Mouse (Mus musculus) megakaryocyte-erythroid progenitor cell, adult 5-6 weeks (primary cell): ENCODE results near the gene Tbc1d2b. TPM values are rescaled to one million over a fixed set of nuclear protein-coding genes. Genes with fewer than 3 reads are reported as not detected.
A peak's percentile ranks its signal among the peaks of the same experiment; 100 is the strongest.

Source experiments
- ATAC-seq: replicated peaks from 2 replicates; pipeline ENCODE4 v1.8.0; 2016; ENCODE audit warnings: mild to moderate bottlenecking, inconsistent platforms; ENCODE audit not compliant: severe bottlenecking, poor library complexity, low FRiP score, low TSS enrichment
- total RNA-seq, 2 experiments: library from RNA; stranded (forward) in 1 of 2; stranded (reverse) in 1 of 2; fragments of 200-1000, 215-1000 nt in 1 of 2; fragments of >200 nt in 1 of 2; fragmentation: Nextera tagmentation in 1 of 2; gene quantifications; 2 replicates each; pipeline ENCODE4 v1.2.3; 2014 to 2017

Gene Tbc1d2b
- total RNA-seq, 2 experiments from 2014 or later = 31.2 to 66.1 TPM

GRCm38 (mm10) chr9:90266926-90267325 lies 3.7 kb downstream of the Tbc1d2b start:
- ATAC-seq = no peak

DNA sequence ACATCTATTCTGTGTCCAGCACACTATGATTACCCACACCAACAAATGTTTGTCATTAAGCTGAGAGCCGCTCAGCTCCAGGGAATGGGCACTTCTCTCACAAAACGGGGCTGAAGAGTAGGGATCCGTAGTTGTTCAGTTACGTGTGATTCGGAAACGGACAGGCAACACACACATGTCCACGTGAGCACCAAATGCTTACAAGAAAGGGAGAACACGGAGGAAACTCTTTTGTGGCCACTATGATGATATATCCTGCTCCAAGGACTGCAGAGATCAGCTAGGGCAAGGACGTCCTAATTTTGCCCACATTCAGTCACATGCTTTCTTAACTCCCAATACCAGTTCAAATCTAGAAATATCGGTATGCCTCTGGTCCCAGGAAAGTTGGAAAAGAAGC lies 4.5 kb downstream of the Tbc1d2b start:
- no peak for ATAC-seq

- ATAC-seq = no peak
Observed at GRCm38 (mm10) chr9:90265322-90266039, 5.1 kb downstream of the Tbc1d2b start.

- ATAC-seq = no peak
Observed at GRCm38 (mm10) chr9:90263340-90263679, 7.3 kb downstream of the Tbc1d2b start.

DNA sequence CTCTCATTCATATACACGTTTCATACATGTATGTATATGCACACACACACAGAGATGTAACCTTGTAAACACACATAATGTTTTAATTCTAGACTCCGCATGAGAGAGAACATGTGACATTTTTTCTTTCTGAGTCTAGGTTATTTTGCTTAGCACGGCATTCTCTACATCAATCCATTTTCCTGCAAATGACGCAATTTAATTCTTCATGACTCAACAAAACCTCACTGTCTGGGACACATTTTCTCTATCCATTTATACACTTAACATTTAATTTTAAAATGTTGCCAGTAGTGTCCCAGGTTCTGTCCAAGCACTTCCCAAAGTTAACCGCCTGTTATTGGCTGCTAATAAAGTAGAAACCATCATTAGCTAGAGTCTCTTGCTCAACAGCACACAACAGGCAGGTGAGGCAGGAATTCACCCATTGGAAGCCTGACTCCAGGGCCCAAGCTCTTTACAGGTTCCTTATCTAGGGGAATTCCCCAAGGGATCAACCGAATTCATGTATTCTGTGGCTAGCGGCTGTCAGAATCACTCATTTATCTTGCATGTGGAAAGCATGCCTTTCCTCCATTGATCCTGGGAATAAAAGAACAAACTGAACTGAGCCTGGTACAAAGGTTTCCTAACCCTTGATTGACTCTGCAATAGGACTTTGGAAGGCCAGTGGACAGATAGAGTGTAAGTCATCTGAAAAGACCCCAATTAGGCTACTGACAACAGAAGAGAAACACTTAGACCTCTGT lies 7.8 kb downstream of the Tbc1d2b start:
- no peak for ATAC-seq

GRCm38 (mm10) chr9:90262063-90262462 lies 8.5 kb downstream of the Tbc1d2b start:
- no peak for ATAC-seq

GRCm38 (mm10) chr9:90260600-90261375 lies 9.8 kb downstream of the Tbc1d2b start:
- peak; percentile 79 for ATAC-seq

DNA sequence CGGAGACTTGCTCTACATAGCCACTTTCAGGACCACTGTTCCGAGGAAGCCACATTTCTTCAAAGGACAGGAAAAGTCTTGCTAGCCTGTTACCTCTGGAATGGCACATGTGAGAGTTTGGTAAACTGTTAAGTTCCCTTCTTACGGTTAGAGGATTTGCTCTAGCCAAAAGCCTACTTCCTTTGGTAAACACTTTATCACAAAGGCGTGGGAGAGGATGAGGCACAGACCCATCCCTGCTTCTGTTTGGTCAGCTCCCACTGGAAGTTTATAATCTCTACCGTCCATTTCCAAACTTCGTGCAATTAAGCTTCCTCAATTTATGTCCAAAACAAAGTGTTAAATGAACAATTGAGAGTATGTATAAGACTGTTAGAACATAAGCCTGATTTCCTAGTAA lies 10.5 kb downstream of the Tbc1d2b start:
- no peak for ATAC-seq

DNA sequence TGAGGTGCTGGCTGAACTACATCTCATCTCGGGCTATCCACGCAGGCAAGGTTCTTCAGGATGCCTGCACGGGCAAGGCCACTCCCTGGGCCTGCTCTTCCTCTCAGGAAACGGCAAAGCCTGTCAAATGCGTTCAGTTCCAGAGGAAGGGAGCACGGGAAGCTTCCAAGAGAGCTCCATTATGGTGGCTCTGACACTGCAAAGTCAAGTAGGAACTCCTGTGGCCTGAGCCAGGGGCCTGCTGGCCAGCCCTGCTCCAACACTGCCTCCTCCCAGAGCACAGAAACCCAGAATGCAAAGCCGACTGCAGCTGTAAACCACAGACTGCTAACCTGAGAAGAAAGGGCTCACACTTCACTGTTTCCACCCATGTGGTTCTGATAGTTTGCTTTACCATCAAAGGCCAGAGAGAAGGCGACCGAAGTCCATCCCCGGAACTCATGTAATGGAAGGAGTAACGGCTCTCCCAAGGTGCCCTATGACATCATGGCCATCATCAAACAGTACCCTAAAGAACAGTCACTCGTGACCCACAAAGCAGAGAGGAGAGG lies 11.1 kb downstream of the Tbc1d2b start:
- no peak for ATAC-seq

DNA sequence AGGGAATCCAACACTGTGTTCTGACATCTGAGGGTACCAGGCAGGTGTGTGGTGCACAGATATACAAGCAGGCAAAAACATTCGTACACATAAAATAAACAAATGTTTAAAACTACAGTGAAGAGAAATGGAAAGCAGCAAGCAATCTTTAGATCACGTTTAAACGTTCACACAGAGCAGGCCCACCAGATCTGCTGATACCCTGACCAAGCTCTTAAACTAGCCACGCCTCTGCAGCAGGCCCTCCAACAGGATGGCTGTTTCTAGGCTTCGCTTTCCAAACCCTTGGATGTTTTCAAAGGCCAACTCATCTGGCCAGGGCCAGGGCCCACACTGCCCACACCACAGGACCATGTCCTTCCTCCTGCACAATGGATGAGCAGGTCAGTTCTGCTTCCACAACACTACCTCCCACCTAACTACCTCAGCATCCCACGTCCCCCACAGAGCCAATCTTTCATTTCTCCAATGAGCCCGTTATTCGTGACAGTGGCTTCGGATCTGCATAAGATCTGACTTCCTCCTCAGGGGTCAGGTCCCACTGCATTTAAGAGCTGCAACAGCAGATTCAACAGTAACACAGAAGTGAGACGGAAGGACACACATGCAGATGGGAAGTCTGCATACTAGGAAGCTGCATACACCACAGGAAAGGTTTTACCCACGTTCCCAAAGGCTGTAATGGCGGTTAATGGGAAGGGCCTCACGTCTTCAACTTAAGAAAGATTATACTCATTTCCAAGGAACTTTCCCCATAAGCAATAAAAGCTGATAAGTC lies 12.7 kb downstream of the Tbc1d2b start:
- ATAC-seq = peak; percentile 18; the same call in 1 of the 2 replicates

GRCm38 (mm10) chr9:90257220-90257619 lies 13.4 kb downstream of the Tbc1d2b start:
- 0 out of 2 replicates have a peak, but pooled peaks have one; percentile 1 for ATAC-seq

GRCm38 (mm10) chr9:90255844-90256405 lies 14.7 kb downstream of the Tbc1d2b start:
- no peak for ATAC-seq

GRCm38 (mm10) chr9:90253181-90253580 lies 17.4 kb downstream of the Tbc1d2b start:
- ATAC-seq = no peak

- peak; percentile 52 for ATAC-seq
Observed at GRCm38 (mm10) chr9:90250964-90251750, 19.4 kb downstream of the Tbc1d2b start.

DNA sequence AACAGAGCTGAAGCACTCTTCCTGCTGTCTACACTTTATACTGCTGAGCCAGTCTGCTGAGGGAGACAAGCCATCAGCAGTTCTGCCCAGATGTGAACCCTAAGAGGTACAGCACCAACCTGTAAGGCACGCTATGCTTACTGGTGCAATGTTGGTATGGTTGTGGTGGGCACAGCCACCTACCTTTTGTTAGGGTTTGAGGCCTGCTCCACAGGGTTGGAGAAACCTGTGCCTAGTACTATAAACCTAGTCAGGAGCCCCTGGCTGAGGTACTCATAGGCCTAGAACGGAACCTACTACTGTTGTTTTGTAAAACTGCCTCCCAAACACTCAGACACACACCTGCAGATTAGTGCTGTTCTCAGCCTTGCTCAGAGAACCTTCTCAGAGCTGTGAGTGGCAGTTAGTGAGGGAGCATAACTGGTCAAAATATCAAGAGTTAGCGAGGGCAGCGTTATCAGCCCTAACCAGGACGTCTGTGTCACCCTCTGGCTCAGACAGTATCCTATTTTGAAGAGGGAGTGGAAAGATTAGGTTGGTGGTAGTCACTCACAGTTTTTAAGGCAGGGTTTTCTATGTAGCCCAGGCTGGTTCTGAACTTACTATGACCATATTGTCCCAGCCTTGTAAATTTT lies 20.3 kb downstream of the Tbc1d2b start:
- ATAC-seq = peak; percentile 83

GRCm38 (mm10) chr9:90249036-90249435 lies 21.6 kb downstream of the Tbc1d2b start:
- no peak for ATAC-seq

- ATAC-seq = no peak
Observed at GRCm38 (mm10) chr9:90248326-90248725, 22.3 kb downstream of the Tbc1d2b start.

DNA sequence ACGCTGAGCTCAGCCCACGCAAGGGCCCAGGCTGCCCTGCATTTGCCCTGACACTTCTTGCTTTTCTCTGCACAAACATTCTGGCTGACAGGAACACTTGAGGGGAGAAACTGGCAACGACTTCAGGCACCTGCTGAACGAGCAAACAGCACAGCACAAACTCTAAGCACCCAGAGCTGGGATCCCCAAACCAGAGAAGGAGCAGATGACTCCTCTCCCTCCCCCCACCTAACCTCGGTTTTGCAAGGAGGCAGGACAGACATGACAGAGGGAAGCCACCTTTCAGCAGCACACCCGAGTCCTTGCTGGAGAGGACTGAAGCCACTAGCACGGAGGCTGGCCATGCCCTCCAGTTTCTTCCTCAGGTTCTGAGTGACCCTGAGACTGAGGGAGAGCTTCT lies 23.3 kb downstream of the Tbc1d2b start:
- ATAC-seq = no peak
